Mouse (Mus musculus): Measurements from ENCODE around the gene Gm29609.

The Gm29609 gene

GRCm38 (mm10) chr5:31197072-31197471, 17.4 kb upstream of the Gm29609 start:
- no peak for DNase-seq

- DNase-seq = no peak
Measured at GRCm38 (mm10) chr5:31196207-31196606, 16.5 kb upstream of the Gm29609 start.

- no peak for DNase-seq
Measured at GRCm38 (mm10) chr5:31195671-31196070, 16.0 kb upstream of the Gm29609 start.

GRCm38 (mm10) chr5:31194486-31195485, 15.1 kb upstream of the Gm29609 start:
- DNase-seq = no peak

- DNase-seq = no peak
Measured at GRCm38 (mm10) chr5:31193631-31194281, 14.0 kb upstream of the Gm29609 start.

- peak; percentile 100 for DNase-seq
Measured at GRCm38 (mm10) chr5:31192939-31193630, 13.4 kb upstream of the Gm29609 start, which contains the start of the genes Snx17 and Eif2b4. Gene Snx17 (plus strand): TSS chr5:31193227. Gene Eif2b4 (minus strand): TSS chr5:31193430.

- DNase-seq = no peak
Measured at GRCm38 (mm10) chr5:31192045-31192938, 12.6 kb upstream of the Gm29609 start.

- DNase-seq = no peak
Measured at GRCm38 (mm10) chr5:31190201-31190600, 10.5 kb upstream of the Gm29609 start.

GRCm38 (mm10) chr5:31188223-31188840, 8.6 kb upstream of the Gm29609 start:
- no peak for DNase-seq

- DNase-seq = no peak
Measured at GRCm38 (mm10) chr5:31183678-31184077, 4.0 kb upstream of the Gm29609 start.

- DNase-seq = no peak
Measured at GRCm38 (mm10) chr5:31181183-31181770, 1.6 kb upstream of the Gm29609 start.

- DNase-seq = peak; percentile 58
Measured at GRCm38 (mm10) chr5:31179301-31179765, 378 bp downstream of the Gm29609 start.

GRCm38 (mm10) chr5:31168630-31169029, 11.1 kb downstream of the Gm29609 start:
- DNase-seq = no peak

GRCm38 (mm10) chr5:31164878-31165277, 14.8 kb downstream of the Gm29609 start:
- DNase-seq = no peak

- DNase-seq = no peak
Measured at GRCm38 (mm10) chr5:31162462-31162861, 17.2 kb downstream of the Gm29609 start.

- DNase-seq = peak; percentile 93
Measured at GRCm38 (mm10) chr5:31154152-31154553, 25.6 kb downstream of the Gm29609 start, which contains the start of gene Mpv17. Gene Mpv17 (minus strand): TSS chr5:31154251.

GRCm38 (mm10) chr5:31153516-31154151, 26.1 kb downstream of the Gm29609 start:
- no peak for DNase-seq

- DNase-seq = no peak
Measured at GRCm38 (mm10) chr5:31151746-31152145, 28.0 kb downstream of the Gm29609 start.

GRCm38 (mm10) chr5:31149781-31150180, 29.9 kb downstream of the Gm29609 start:
- DNase-seq = no peak

- DNase-seq = no peak
Measured at GRCm38 (mm10) chr5:31138968-31139425, 40.7 kb downstream of the Gm29609 start.
